Comparison of ENCODE assay signal across 32 mouse cellular contexts in the genomic region with DNA sequence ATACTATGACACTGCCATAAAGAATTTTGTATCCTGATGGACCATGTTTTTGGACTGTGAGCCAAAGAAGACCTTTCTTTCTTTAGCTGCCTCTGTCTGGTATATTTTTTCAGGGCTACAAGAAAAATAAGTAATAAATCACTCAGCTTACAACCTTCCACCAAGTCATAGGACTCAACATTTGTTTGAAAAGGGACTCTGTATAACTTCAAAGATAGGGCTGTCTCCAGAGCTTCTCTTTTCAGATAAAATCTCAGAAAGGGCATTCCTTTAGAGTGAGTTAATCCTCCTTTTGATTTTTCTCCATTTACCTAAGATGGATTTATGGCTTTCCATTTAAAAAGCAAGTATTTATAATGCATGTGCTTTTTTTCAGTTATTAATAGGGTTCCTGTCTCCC.
"Had no signal": no experiment of that assay in that cellular context is flagged by ENCODE, and none has a peak within 500 bp of the region (broad histone marks: within the 10 kb centered on the region; RNA-seq: fewer than 3 reads in every experiment).

No protein-coding gene starts in this region.

- H3K9ac ChIP-seq: limb, embryonic 12.5 days; limb, embryonic 13.5 days; limb, embryonic 15.5 days; liver, embryonic 12.5 days; liver, embryonic 13.5 days; liver, embryonic 14.5 days; liver, embryonic 15.5 days; liver, postnatal 0 days; lung, embryonic 14.5 days; lung, embryonic 15.5 days; midbrain, embryonic 12.5 days; midbrain, embryonic 13.5 days; midbrain, embryonic 15.5 days; neural tube, embryonic 12.5 days had no signal

- ATAC-seq: liver, embryonic 12.5 days; liver, postnatal 0 days; lung, postnatal 0 days; midbrain, embryonic 13.5 days; midbrain, embryonic 15.5 days; midbrain, embryonic 16.5 days had no signal

- H3K27me3 ChIP-seq: limb, embryonic 12.5 days; limb, embryonic 13.5 days; limb, embryonic 15.5 days; liver, embryonic 12.5 days; liver, embryonic 13.5 days; liver, embryonic 15.5 days; lung, embryonic 15.5 days; megakaryocyte, embryonic 14.5 days; midbrain, embryonic 12.5 days; midbrain, embryonic 13.5 days; midbrain, embryonic 15.5 days; neural tube, embryonic 12.5 days had no signal

- H3K4me2 ChIP-seq: limb, embryonic 12.5 days; limb, embryonic 13.5 days; limb, embryonic 15.5 days; liver, embryonic 11.5 days; liver, embryonic 12.5 days; liver, embryonic 13.5 days; liver, embryonic 15.5 days; lung, embryonic 14.5 days; lung, embryonic 15.5 days; midbrain, embryonic 11.5 days; midbrain, embryonic 12.5 days; midbrain, embryonic 13.5 days; midbrain, embryonic 15.5 days; neural tube, embryonic 12.5 days had no signal

- H3K27ac ChIP-seq: limb, embryonic 10.5 days; limb, embryonic 12.5 days; limb, embryonic 13.5 days; limb, embryonic 15.5 days; liver, embryonic 12.5 days; liver, embryonic 13.5 days; liver, embryonic 14.5 days; liver, embryonic 15.5 days; lung, embryonic 15.5 days; macrophage; midbrain, embryonic 10.5 days; midbrain, embryonic 12.5 days; midbrain, embryonic 13.5 days; midbrain, embryonic 15.5 days; neural tube, embryonic 12.5 days had no signal

- H3K4me3 ChIP-seq: limb, embryonic 10.5 days; limb, embryonic 12.5 days; limb, embryonic 13.5 days; limb, embryonic 15.5 days; liver, embryonic 12.5 days; liver, embryonic 13.5 days; liver, embryonic 15.5 days; lung, embryonic 15.5 days; megakaryocyte, embryonic 14.5 days; midbrain, embryonic 10.5 days; midbrain, embryonic 12.5 days; midbrain, embryonic 13.5 days; midbrain, embryonic 15.5 days; myocyte; neural tube, embryonic 12.5 days had no signal

- DNase-seq: left cerebral cortex, postnatal 4 days; liver; liver, embryonic 13.5 days; liver, postnatal 0 days; lung, adult 18-20 months; lung, adult 2 months; lung, embryonic 14.5 days; lung, postnatal 10 days; lung, postnatal 14 days; lung, postnatal 36 days; lung, postnatal 4 days; midbrain, embryonic 14.5 days had no signal

- H3K9me3 ChIP-seq: limb, embryonic 10.5 days; limb, embryonic 12.5 days; limb, embryonic 13.5 days; limb, embryonic 15.5 days; liver, embryonic 12.5 days; liver, embryonic 13.5 days; liver, embryonic 15.5 days; lung, embryonic 15.5 days; megakaryocyte, embryonic 14.5 days; midbrain, embryonic 10.5 days; midbrain, embryonic 12.5 days; midbrain, embryonic 13.5 days; midbrain, embryonic 15.5 days; neural tube, embryonic 12.5 days had no signal

- H3K4me1 ChIP-seq: limb, embryonic 10.5 days; limb, embryonic 12.5 days; limb, embryonic 13.5 days; limb, embryonic 15.5 days; liver, embryonic 12.5 days; liver, embryonic 13.5 days; liver, embryonic 15.5 days; lung, embryonic 15.5 days; megakaryocyte, embryonic 14.5 days; midbrain, embryonic 10.5 days; midbrain, embryonic 12.5 days; midbrain, embryonic 13.5 days; midbrain, embryonic 15.5 days; neural tube, embryonic 12.5 days had no signal

- H3K36me3 ChIP-seq: limb, embryonic 10.5 days; limb, embryonic 12.5 days; limb, embryonic 13.5 days; limb, embryonic 15.5 days; liver, embryonic 12.5 days; liver, embryonic 13.5 days; liver, embryonic 15.5 days; lung, embryonic 15.5 days; midbrain, embryonic 10.5 days; midbrain, embryonic 12.5 days; midbrain, embryonic 13.5 days; midbrain, embryonic 15.5 days; neural tube, embryonic 12.5 days had no signal
